Comparison of ENCODE assay signal across 8 mouse cellular contexts in genomic region chr3:32669211-32669610, GRCm38 (mm10). TPM values are rescaled to one million over a fixed set of nuclear protein-coding genes. Genes with fewer than 3 reads are reported as not detected.
A peak's percentile ranks its signal among the peaks of the same experiment; 100 is the strongest.
DNase-seq lines count a peak whose midpoint lies in the region; ATAC-seq and TF ChIP-seq lines count a peak whose summit lies in the region.

No protein-coding gene starts in this region.

- no peak overlapping the region for H3K9ac ChIP-seq in liver, postnatal 0 days (replicated peaks)
- H3K9ac ChIP-seq in liver, embryonic 12.5 days, result no peak overlapping the region
- H3K9ac ChIP-seq in heart, embryonic 15.5 days, result no peak overlapping the region
- no peak overlapping the region for H3K9ac ChIP-seq in lung, embryonic 15.5 days

- no peaks in the 10 kb centered on the region for H3K27me3 ChIP-seq in liver, postnatal 0 days (ENCODE audit: insufficient read depth, low read length)
- H3K27me3 ChIP-seq in liver, embryonic 12.5 days (replicated peaks), result no peaks in the 10 kb centered on the region
- no peaks in the 10 kb centered on the region for H3K27me3 ChIP-seq in heart, embryonic 15.5 days
- H3K27me3 ChIP-seq in lung, embryonic 15.5 days, result no peaks in the 10 kb centered on the region

- H3K4me2 ChIP-seq in liver, postnatal 0 days (ENCODE audit: low read depth, low read length), result peak overlapping the region; percentile 29; the same call in 1 of the 2 replicates
- H3K4me2 ChIP-seq in liver, embryonic 12.5 days, result no peak overlapping the region
- peak overlapping the region; percentile 28 for H3K4me2 ChIP-seq in heart, embryonic 15.5 days
- peak overlapping the region; percentile 2; the same call in 1 of the 2 replicates for H3K4me2 ChIP-seq in lung, embryonic 15.5 days

- ATAC-seq in cerebellum, adult (ENCODE audit: insufficient number of reproducible peaks, low FRiP score, low TSS enrichment), result no peak
- ATAC-seq in liver, postnatal 0 days, result no peak
- ATAC-seq in liver, embryonic 12.5 days, result no peak
- ATAC-seq in heart, embryonic 15.5 days (replicated peaks; ENCODE audit: insufficient number of reproducible peaks, insufficient read depth, low FRiP score, low read depth), result no peak
- ATAC-seq in lung, embryonic 15.5 days (ENCODE audit: borderline replicate concordance, extremely low read depth, low FRiP score, low TSS enrichment), result peak; percentile 75; the same call in 1 of the 2 replicates
- ATAC-seq in megakaryocyte progenitor cell, adult 5-6 weeks (replicated peaks; ENCODE audit: poor library complexity), result no peak

- peak; percentile 2 for DNase-seq in cerebellum, adult 8-10 months
- DNase-seq in liver, postnatal 0 days, result no peak
- DNase-seq in spleen, postnatal 36 days (ENCODE audit: low spot score in 2 of 2), result no peak

- TF ChIP-seq CTCF in liver, postnatal 0 days (IDR thresholded peaks at IDR 0.05; ENCODE audit: low read depth), result no peak

- H3K36me3 ChIP-seq in liver, postnatal 0 days (replicated peaks; ENCODE audit: insufficient read depth, low read length), result no peaks in the 10 kb centered on the region
- H3K36me3 ChIP-seq in liver, embryonic 12.5 days, result no peaks in the 10 kb centered on the region
- H3K36me3 ChIP-seq in heart, embryonic 15.5 days, result no peaks in the 10 kb centered on the region
- H3K36me3 ChIP-seq in lung, embryonic 15.5 days, result no peaks in the 10 kb centered on the region

- 67% methylated on average over 6 of the region's 6 CpGs for WGBS in liver, postnatal 0 days (ENCODE audit: insufficient replicate concordance)
- WGBS in liver, embryonic 12.5 days (ENCODE audit: insufficient replicate concordance), result 65% methylated on average over 6 of the region's 6 CpGs
- WGBS in heart, embryonic 15.5 days, result 58% methylated on average over 6 of the region's 6 CpGs
- WGBS in lung, embryonic 15.5 days, result 55% methylated on average over 6 of the region's 6 CpGs

- peak overlapping the region; percentile 57 for H3K27ac ChIP-seq in liver, postnatal 0 days (ENCODE audit: low read depth)
- H3K27ac ChIP-seq in liver, embryonic 12.5 days, result no peak overlapping the region
- H3K27ac ChIP-seq in heart, embryonic 15.5 days, result peak overlapping the region; percentile 69
- H3K27ac ChIP-seq in lung, embryonic 15.5 days, result peak overlapping the region; percentile 14; the same call in 1 of the 2 replicates

- no peak for TF ChIP-seq EP300 in liver, postnatal 0 days (IDR thresholded peaks at IDR 0.05; ENCODE audit: low read depth)

- H3K9me3 ChIP-seq in liver, postnatal 0 days (ENCODE audit: low read length), result no peaks in the 10 kb centered on the region
- H3K9me3 ChIP-seq in liver, embryonic 12.5 days (replicated peaks), result no peaks in the 10 kb centered on the region
- no peaks in the 10 kb centered on the region for H3K9me3 ChIP-seq in heart, embryonic 15.5 days (replicated peaks)
- H3K9me3 ChIP-seq in lung, embryonic 15.5 days, result no peaks in the 10 kb centered on the region

- no peaks in the 10 kb centered on the region for H3K4me1 ChIP-seq in liver, postnatal 0 days (ENCODE audit: insufficient read depth)
- no peaks in the 10 kb centered on the region for H3K4me1 ChIP-seq in liver, embryonic 12.5 days
- H3K4me1 ChIP-seq in heart, embryonic 15.5 days (replicated peaks), result peaks cover 8% of the 10 kb centered on the region
- peaks cover 9% of the 10 kb centered on the region for H3K4me1 ChIP-seq in lung, embryonic 15.5 days

- H3K4me3 ChIP-seq in liver, postnatal 0 days (ENCODE audit: low read depth, low read length), result no peak overlapping the region
- no peak overlapping the region for H3K4me3 ChIP-seq in liver, embryonic 12.5 days
- H3K4me3 ChIP-seq in heart, embryonic 15.5 days, result no peak overlapping the region
- H3K4me3 ChIP-seq in lung, embryonic 15.5 days, result no peak overlapping the region

RNA-seq across cellular contexts. Expression of gene Actl6a, which starts 36.9 kb away (rescaled TPM):
- 40.0 and 42.1 TPM in 2 replicates for polyA plus RNA-seq in liver, postnatal 0 days (2015; fragmentation: Nextera tagmentation; extraction: Ambion mirVana)
- 127 and 132 TPM in 2 replicates for polyA plus RNA-seq in liver, embryonic 12.5 days (2016; fragmentation: Nextera tagmentation; extraction: Ambion mirVana)
- polyA plus RNA-seq in heart, embryonic 15.5 days (2015; fragmentation: Nextera tagmentation; extraction: Ambion mirVana), result 75.9 and 90.3 TPM in 2 replicates
- polyA plus RNA-seq in lung, embryonic 15.5 days (2015; fragmentation: Nextera tagmentation; extraction: Ambion mirVana), result 174 and 181 TPM in 2 replicates
- 119 and 137 TPM in 2 replicates for total RNA-seq in megakaryocyte progenitor cell, adult 5-6 weeks (2015)
- total RNA-seq in megakaryocyte progenitor cell, adult 5-6 weeks (2017), result 80.8 and 100 TPM in 2 replicates

RNA-seq across cellular contexts. Expression of gene Gnb4, which starts 52.8 kb away (rescaled TPM):
- 6.6 and 6.7 TPM in 2 replicates for polyA plus RNA-seq in liver, postnatal 0 days (2015; fragmentation: Nextera tagmentation; extraction: Ambion mirVana)
- polyA plus RNA-seq in liver, embryonic 12.5 days (2016; fragmentation: Nextera tagmentation; extraction: Ambion mirVana), result 12.4 and 14.4 TPM in 2 replicates
- polyA plus RNA-seq in heart, embryonic 15.5 days (2015; fragmentation: Nextera tagmentation; extraction: Ambion mirVana), result 56.5 and 62.2 TPM in 2 replicates
- 82.3 and 82.5 TPM in 2 replicates for polyA plus RNA-seq in lung, embryonic 15.5 days (2015; fragmentation: Nextera tagmentation; extraction: Ambion mirVana)
- total RNA-seq in megakaryocyte progenitor cell, adult 5-6 weeks (2015), result 2.1 and 8.3 TPM in 2 replicates
- total RNA-seq in megakaryocyte progenitor cell, adult 5-6 weeks (2017), result 3.0 and 13.7 TPM in 2 replicates
